Mouse (Mus musculus) E14TG2a.4 (cell line): Measurements from ENCODE around the gene Filip1l.

ENCODE experiments used
- CTCF ChIP-seq: conservative IDR thresholded peaks from 2 replicates; pipeline ENCODE4 v1.5.1; 2014; ENCODE audit warnings: low read length
- NANOG ChIP-seq: IDR thresholded peaks from 2 replicates; pipeline ENCODE4 v1.6.1; 2014; ENCODE audit warnings: borderline replicate concordance, low read length, mixed read lengths

DNA sequence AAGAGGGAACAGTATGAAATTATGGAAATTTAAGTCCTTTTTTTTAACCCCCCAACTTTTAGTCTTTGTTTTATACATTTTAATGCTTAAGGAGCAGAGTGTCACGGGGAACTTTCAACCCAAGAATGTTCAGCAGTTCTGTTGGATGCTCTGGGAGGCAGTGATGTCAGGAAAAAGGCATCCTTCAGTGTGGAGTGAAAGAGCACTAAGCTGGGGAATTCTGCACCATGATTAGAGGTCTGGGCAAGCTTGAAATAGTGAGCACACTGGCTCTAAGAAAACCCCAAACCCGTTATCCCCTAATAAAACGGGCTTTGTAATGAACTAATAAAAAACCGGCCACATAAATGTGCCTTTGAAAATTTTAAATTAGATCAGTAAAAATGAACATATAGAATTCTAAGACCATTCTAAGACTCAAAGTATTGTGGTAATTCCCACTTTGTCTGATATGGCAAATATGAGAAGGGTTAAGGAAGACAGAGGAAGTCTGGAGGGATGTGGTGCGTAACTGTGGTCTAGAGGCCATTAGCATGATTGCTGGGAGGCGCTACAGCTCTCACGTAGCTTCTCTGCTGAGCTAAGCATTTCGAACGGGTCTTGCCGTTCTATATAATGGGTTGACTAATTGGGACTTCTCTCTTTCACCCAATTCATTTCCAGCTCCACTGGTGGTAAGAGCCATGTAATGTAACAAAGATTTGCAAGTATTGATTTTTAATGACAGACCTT, 88.0 kb downstream of the Filip1l start:
- TF ChIP-seq CTCF: no peak
- TF ChIP-seq NANOG: no peak
